Mouse (Mus musculus) 3134 (cell line): ENCODE data around the gene Cacna1e.

ENCODE experiments used
- DNase-seq: peaks from one replicate; pipeline ENCODE4 v3.0.0-alpha.2; 2011; ENCODE audit warnings: low spot score; ENCODE audit not compliant: insufficient read length; ENCODE audit errors: extremely low read depth

Cacna1e gene

DNA sequence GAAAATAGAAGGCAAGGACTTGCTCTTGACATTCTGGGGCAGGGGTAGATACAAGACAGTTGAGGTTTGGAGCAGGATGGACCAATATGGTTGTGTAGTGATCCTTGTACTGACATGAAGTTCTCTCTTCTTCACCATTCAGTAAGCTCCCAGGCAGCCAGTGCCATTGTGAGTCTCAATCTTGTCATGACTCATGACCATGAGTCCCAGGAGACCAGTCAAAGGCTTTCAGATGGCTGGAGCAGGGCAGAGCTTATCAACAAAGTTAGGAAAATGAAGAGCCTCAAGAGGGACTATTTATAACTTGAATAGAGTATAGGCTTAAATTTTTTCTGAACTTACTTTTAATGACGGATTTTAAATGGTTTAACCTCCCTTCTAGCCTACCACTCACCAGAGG is 451.2 kb downstream of the Cacna1e start:
- no peak for DNase-seq

DNA sequence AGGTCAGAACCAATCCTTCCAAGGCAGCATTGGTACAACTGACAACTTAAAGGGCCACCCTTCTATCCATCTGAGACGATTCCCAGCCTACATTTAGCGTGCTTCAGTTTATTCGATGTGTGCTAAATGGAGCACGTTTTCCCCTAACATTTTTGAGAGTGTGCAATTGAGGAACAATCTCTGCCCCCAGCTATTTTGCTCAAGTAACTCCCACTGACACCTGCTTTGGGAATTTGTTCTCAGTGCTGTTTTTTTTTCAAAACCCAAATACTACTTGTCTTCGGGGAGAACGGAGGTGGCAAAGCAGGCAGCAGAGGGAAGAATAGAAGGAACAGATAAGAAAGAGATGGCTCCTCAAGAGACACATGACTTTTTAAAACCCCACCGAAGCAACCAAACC is 456.0 kb downstream of the Cacna1e start:
- DNase-seq: no peak

DNA sequence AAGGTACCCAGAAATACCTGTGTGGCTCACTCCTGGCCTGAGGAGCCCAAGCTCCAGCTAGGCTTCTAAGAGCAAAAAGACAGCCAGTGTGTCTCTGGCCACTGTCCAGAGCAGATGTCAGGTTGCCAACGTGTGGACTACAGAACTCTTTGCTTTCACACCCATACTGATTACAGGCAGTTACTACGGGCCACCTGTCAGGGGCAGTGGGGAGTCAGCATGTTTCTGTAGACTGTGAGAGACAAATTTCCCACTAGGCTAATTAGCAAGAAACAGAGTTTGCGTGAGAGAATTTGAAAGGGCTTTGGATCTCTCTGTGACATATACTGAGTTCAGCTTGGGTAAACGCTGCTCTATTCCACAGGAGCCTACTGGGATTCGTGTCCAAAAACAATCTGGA is 466.0 kb downstream of the Cacna1e start:
- DNase-seq: no peak

DNA sequence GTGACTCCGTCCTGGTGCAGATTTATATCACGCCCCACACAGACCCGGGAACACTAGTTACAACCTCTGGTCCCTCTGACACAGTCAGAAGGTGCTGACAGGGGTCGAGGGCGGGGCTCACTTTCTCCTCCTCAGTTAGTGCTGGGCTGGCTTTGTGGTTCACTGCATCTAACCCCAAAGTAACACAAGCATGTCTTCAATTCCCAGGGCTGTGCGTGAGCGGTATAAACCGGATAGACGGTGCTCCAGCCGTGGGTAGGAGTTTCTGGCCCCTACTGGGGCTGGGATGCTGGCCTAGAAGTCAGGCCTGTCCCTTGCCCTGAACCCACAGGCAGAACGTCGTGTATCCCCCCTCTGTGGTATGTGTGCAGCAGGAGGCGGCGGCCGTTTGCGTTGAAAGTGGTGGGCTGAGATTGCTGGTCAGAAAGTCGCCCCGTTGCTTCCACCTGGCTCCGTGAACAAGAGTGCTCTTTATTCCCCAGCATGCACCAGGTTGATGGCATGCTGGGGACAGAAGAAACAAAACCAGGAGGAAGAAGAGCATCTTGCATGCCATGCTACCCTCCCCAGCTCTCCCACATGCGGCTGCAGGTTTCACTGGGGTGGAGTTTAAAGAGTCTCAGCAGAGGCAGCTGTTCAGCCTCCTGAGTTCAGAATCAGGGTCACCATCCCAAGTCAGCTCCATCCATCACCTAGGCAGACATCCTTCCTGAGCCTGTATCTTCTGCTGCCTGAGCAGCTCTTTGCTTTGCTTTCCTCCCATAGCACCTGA is 467.7 kb downstream of the Cacna1e start:
- no peak for DNase-seq

DNA sequence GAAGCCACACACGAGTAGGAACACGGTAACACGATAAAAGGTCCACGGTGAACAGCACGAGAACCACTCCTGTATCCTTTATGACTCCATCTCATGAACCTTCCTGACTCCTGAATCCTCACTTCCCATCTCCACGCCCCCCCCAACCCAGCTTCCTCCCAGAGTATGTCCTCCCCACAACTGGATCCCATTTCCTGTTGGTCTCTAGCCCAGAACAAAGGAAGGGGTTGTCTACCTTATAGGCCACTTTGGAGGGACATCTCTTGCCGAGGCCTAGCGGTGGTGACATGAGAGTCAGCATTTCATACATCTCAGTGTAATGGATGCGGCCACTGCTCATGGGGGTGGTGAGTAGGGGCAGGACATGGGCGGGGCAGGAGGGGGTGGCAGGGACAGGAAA is 468.5 kb downstream of the Cacna1e start:
- no peak for DNase-seq

DNA sequence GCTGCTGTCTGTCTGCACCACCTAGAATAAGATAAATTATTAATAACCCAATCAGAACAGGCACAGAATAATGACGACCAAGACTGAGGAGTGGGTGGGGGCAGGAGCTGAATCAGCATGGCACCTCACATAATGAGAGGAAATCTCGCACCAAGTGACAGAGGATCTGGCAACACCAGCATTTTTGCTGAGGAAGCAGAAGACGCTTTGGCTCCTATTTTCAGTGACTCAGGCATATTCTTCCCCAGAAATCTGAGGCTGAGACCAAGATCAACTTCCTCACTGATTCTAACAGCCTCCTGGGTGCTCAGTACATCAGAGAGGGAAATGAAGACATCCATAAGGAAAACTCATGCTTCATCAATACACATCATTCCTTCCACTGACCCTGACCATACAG is 471.2 kb downstream of the Cacna1e start:
- no peak for DNase-seq

DNA sequence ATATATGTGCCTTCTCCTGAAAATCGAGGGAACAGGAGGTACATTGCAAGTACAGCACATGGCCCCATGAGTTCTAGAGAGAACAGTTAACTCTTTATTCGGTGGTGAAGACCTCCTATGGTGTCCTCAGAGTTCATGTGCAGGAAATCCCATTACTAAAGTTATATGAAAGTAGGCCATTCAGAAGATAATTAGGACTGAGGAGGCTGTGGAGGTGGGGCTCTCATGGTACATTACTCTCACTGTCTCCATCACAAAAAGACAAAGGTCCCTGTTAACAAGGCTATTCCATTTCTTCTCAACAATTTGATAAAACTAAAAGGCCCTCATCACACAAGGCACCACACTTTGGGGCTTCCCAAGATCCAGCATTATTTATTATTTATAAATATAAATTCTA is 475.2 kb downstream of the Cacna1e start:
- no peak for DNase-seq

DNA sequence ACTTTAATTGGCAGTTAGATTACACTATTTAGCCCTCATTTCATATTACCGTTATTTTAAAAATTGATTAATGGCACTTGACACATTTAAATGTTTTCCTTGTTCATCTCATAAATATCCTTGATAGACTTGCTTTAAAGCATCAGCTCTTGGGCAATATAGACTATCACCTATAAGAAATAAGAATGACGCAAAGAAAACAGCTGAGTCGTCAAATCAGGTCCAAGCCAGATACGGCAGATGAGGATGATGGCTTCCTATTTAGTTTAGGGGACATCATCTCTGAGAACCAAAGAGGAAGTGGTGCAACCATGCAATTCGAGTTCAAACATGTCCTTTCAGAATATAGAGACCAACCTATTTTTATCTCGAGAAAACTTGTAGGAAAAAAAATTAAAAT is 492.3 kb downstream of the Cacna1e start:
- DNase-seq: no peak
